Mouse (Mus musculus) embryonic stem cell, embryonic (primary cell): ENCODE data around the gene Tmf1.

Experiments
- CTCF ChIA-PET, 4 experiments: fragments of 300-600 bp in 2 of 4; fragments of 350-600 bp in 2 of 4; sonication (Branson Sonifier 250); formaldehyde crosslinking; loops; one replicate each; lab custom pipeline; 2022; ENCODE audit warnings: inconsistent platforms in 2 of 4; lab: Charles Lee
- POLR2A ChIA-PET, 4 experiments: fragments of 300-600 bp in 2 of 4; fragments of 350-600 bp in 2 of 4; sonication (Branson Sonifier 250); formaldehyde crosslinking; loops; one replicate each; lab custom pipeline; 2022; ENCODE audit warnings: antibody characterized with exemption in 4 of 4, inconsistent platforms in 1 of 4; lab: Charles Lee

Gene Tmf1

DNA sequence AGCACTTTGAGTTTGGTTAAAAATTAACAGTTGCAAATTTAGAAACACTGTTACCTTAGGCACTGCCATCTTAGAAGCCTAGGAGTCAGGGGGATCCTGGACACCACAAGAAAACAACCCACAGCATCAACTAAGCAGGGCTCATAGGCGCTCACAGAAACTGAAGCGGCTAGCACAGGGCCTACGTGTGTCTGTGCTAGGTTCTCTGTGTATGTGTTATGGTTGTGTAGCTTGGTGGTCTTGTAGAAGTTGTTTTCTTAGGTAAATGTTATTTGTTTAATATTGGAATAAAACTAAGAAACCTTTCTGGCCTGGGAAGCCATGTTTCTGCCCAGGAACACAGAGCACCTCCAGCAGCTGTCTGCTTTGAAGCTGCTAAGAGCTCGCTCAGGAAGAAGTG, 30.8 kb upstream of the Tmf1 start:
- CTCF ChIA-PET: interaction anchor here in 3 of 4 experiments (0.7 to 1.9 kb wide), 3 partner anchors 61 to 1274 kb away, joined by 3 to 6 read pairs (median 3); partner anchors contain the start of gene Eogt (in 1 of the 3)

DNA sequence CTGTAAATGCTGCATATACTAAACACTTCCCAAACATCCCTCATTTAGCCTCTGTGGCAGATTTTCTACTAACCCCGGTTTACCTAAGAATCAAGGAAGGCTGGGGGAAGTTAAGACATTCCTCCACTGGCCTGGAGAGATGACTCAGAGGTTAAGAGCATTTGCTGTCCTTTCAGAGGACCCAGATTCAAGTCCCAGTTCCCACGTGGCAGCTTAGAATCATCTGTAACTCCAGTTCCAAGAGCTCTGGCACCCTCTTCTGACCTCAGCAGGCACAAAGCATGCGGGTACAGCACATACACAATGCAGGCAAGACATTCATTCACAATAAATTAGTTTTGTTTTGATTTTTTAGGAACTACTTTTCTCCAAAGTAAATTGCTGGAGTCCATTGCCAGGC, 30.3 kb upstream of the Tmf1 start:
- CTCF ChIA-PET: interaction anchor here in 1 of 4 experiments (1.9 kb wide), 1 partner anchor 208 kb away, joined by 6 read pairs; no protein-coding TSS in a partner anchor
- POLR2A ChIA-PET: interaction anchor here in 1 of 4 experiments (0.6 to 4.2 kb wide), 4 partner anchors 30 to 70 kb away, joined by 3 to 13 read pairs (median 4); partner anchors contain the start of gene Eogt

More for the DNA sequence above, 30.8 kb upstream of the Tmf1 start:
- POLR2A ChIA-PET: interaction anchor here in 2 of 4 experiments (0.6 to 4.2 kb wide), 16 partner anchors 12 to 746 kb away, joined by 3 to 13 read pairs (median 4); partner anchors contain the start of genes Eogt (in 1 of the 2) and Tmf1 (in 1 of the 2)

DNA sequence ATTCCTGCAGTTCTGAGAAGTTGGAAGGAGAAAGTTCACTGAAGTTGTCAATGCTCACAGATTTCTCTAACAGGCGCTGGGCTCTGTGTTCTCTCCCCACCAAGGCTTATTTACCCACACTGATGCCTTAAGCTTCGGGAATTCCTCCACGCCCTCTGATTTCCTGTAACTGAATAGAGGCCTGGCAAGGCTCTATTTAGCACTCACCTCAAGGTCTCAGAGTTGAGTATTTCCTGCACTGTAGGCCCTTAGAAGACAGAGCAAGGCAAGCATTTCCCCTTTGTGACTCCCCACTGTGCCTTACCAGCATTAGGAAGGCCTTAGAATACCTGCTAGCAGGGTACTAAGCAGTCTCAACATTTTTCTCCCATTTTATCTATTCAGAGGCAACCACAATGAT, 29.5 kb upstream of the Tmf1 start:
- POLR2A ChIA-PET: interaction anchor here in 2 of 4 experiments (0.6 to 1.6 kb wide), 9 partner anchors 15 to 528 kb away, joined by 3 to 9 read pairs (median 4); partner anchors contain the start of gene Tmf1 (in 1 of the 2)
- CTCF ChIA-PET: no interaction called here

GRCm38 (mm10) chr6:97207085-97207484, 28.2 kb upstream of the Tmf1 start:
- CTCF ChIA-PET: interaction anchor here in 2 of 4 experiments (0.6 to 0.7 kb wide), 3 partner anchors 9 to 585 kb away, joined by 4 to 18 read pairs (median 5); no protein-coding TSS in a partner anchor
- POLR2A ChIA-PET: interaction anchor here in 3 of 4 experiments (0.6 to 2.1 kb wide), 15 partner anchors 10 to 1648 kb away, joined by 3 to 12 read pairs (median 4); partner anchors contain the start of gene Tmf1 (in 1 of the 3)

GRCm38 (mm10) chr6:97205439-97205885, 26.5 kb upstream of the Tmf1 start, which contains the start of gene Uba3:
Uba3 (minus strand) TSS chr6:97205647.
- ChIA-PET POLR2A (interaction anchor here (0.5 to 6.2 kb wide), 88 partner anchors 9 to 1548 kb away, joined by 3 to 76 read pairs (median 4); partner anchors contain the start of genes Tmf1 (in 3 of the 4), Lmod3 (in 2 of the 4), Mitf (in 2 of the 4) and Eogt (in 1 of the 4)), CTCF (interaction anchor here in 3 of 4 experiments (0.6 to 1.4 kb wide), 10 partner anchors 21 to 751 kb away, joined by 3 to 5 read pairs (median 3); no protein-coding TSS in a partner anchor)

DNA sequence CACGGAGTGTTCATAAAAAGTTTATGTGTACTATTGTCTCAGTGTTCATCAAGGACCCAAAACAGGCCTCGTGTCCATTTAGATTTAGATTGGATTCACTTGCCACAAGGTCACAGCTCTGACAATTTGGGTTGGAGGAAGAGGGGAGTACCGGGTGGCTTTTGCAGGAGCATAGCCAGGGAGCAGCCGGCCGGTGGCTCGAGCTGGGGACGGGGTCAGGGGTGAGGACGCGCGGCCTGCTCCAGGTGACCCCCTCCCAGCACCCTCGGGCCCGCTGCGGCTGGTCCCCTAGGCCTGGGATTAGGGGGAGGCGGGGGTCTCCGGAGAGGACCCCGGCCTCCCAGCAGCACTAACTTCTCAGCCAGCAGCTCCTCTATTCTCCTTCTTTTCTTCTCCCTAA, 26.0 kb upstream of the Tmf1 start:
- ChIA-PET CTCF (interaction anchor here in 3 of 4 experiments (0.6 to 1.4 kb wide), 8 partner anchors 21 to 215 kb away, joined by 3 to 5 read pairs (median 3); no protein-coding TSS in a partner anchor), POLR2A (interaction anchor here (0.6 to 6.2 kb wide), 60 partner anchors 9 to 1547 kb away, joined by 3 to 76 read pairs (median 5); partner anchors contain the start of genes Tmf1 (in 3 of the 4), Eogt (in 1 of the 4) and Mitf (in 1 of the 4))

DNA sequence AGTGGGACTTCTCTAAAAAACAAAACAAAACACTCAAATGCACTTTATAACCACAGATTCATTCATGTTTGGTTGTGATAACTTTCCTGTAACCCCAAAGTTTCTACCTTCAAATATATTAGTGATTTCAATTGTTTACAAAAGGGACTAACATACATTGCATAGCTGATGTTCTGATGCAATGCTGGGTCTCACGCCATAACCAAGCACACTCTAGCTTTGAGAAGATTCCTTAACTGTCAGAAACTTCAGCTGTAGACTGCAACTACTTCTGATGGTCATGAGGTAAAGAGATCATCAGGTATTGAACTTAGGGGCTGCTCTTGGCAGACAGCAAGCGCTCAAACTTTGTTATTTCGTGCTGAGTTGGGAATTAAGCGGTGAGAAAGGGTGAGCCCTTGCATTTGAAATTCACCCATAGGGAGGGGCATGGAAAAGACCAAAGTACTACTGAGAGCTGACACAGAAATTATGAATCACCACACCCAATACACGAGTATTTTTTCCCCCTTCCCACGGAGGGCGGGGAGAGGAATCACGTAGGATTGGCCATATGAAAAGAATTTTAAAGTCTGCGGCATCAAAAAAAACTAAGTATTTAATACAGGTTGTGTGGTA, 25.4 kb upstream of the Tmf1 start:
- ChIA-PET CTCF (no interaction called here), POLR2A (interaction anchor here (0.6 to 6.2 kb wide), 26 partner anchors 11 to 1547 kb away, joined by 3 to 76 read pairs (median 5); partner anchors contain the start of genes Tmf1 (in 2 of the 4) and Eogt (in 1 of the 4))

DNA sequence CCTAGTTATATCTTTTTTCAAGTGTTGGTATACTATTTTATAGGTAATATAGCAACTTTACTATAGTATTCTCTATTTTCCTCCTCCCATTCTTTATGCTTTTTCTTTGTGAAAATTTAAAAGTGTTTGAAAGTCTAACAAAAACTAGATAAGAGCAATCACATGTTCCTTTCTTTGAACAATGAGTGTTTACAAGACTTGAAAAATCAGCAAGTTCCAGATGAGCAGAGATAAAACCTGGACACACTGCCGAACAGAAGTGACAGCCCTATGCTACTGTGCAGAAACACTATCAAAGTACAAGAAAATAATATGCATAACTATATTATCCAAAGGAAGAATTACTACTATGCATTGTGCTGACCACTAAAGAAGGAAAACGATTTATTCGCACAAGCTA, 23.6 kb upstream of the Tmf1 start:
- POLR2A ChIA-PET: interaction anchor here in 1 of 4 experiments (6.2 kb wide), 1 partner anchor 22 kb away, joined by 76 read pairs; the partner anchor contains the start of gene Tmf1
- CTCF ChIA-PET: no interaction called here

GRCm38 (mm10) chr6:97200437-97200836, 21.5 kb upstream of the Tmf1 start:
- ChIA-PET CTCF (interaction anchor here in 1 of 4 experiments (0.7 kb wide), 1 partner anchor 28 kb away, joined by 3 read pairs; no protein-coding TSS in a partner anchor), POLR2A (interaction anchor here in 2 of 4 experiments (0.9 to 6.2 kb wide), 8 partner anchors 10 to 52 kb away, joined by 3 to 76 read pairs (median 6); partner anchors contain the start of genes Tmf1 (in 2 of the 2), Arl6ip5 (in 1 of the 2) and Eogt (in 1 of the 2))

DNA sequence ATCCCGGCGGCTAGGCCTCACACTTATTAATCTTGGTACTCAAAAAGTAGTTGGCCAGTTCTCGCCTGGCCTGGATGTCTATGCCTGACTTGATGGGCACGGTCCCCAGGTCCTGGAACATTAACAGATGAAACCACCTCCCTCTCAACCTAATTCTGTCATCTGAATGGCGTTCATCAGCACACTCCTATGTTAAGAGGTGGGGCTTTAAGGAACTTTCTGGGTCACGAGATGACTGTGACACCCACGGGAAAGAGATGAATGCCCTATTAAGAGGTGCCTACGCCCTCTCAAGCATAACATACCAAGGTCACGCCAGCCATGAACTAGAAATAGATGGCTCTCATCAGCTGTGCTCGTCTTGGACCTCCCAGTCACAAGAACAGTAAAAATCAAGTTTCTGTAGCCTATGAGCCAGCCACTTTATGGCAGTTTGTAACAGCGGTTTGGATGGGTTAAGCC, 476 bp upstream of the Tmf1 start:
- POLR2A ChIA-PET: interaction anchor here in 3 of 4 experiments (0.9 to 7.7 kb wide), 27 partner anchors 9 to 217 kb away, joined by 3 to 76 read pairs (median 6); partner anchors contain the start of genes Uba3 (in 3 of the 3), Arl6ip5 (in 2 of the 3) and Eogt (in 2 of the 3)

GRCm38 (mm10) chr6:97175716-97176115, 3.2 kb downstream of the Tmf1 start:
- POLR2A ChIA-PET: interaction anchor here in 2 of 4 experiments (0.8 to 1.3 kb wide), 4 partner anchors 12 to 36 kb away, joined by 3 read pairs; no protein-coding TSS in a partner anchor
- CTCF ChIA-PET: no interaction called here

More for the DNA sequence above, 476 bp upstream of the Tmf1 start:
- CTCF ChIA-PET: no interaction called here

DNA sequence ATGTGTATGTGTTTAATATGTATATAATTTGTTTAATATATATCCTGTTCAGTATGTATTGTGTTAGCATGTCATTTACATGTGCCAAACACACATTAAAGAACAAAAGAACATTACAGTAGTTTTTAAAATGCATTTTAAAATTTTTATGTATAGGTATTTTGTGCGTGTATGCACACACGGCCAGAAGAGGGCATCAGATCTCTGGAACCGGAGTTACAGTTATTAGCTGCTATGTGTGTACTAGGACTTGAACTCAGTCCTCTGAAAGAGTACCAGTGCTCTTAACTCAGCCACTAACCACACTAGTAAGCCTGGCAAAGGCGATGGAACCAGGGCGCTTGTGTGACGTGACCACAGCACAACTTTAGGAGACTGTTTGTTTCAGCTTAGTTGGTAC, 28.8 kb downstream of the Tmf1 start:
- ChIA-PET POLR2A (interaction anchor here in 2 of 4 experiments (0.9 to 3.3 kb wide), 9 partner anchors 9 to 58 kb away, joined by 3 to 22 read pairs (median 4); partner anchors contain the start of genes Tmf1 (in 1 of the 2) and Uba3 (in 1 of the 2)), CTCF (interaction anchor here in 3 of 4 experiments (0.7 to 1.6 kb wide), 8 partner anchors 11 to 373 kb away, joined by 3 to 5 read pairs (median 3); partner anchors contain the start of genes Fam19a4 (in 1 of the 3) and Uba3 (in 1 of the 3))

DNA sequence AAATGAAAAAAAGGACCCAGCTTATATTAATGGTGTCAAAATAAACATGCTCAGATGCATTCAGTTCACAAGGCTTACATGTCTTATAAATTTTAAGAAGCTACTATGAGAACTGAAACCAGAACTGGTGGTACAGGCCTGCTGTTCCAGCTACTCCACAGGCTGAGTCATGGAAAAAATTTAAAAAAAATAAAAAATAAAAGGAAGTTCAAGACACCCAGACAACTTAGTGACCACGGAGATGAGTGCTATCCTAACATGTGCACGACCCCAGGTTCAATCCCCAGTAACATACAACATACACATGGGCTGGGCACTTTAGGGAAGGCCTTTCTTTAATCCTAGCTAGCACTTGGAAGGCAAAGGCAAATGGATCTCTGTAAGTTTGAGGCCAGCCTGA, 29.2 kb downstream of the Tmf1 start:
- ChIA-PET POLR2A (interaction anchor here in 1 of 4 experiments (0.9 to 3.3 kb wide), 8 partner anchors 9 to 58 kb away, joined by 3 to 22 read pairs (median 4); partner anchors contain the start of genes Tmf1 and Uba3), CTCF (interaction anchor here in 3 of 4 experiments (0.6 to 1.6 kb wide), 7 partner anchors 11 to 373 kb away, joined by 3 to 5 read pairs (median 3); partner anchors contain the start of gene Uba3 (in 1 of the 3))

GRCm38 (mm10) chr6:97148383-97149251, 30.3 kb downstream of the Tmf1 start, which contains the start of gene Eogt:
Eogt (minus strand) TSS chr6:97149182.
- POLR2A ChIA-PET: interaction anchor here (0.7 to 3.3 kb wide), 35 partner anchors 9 to 372 kb away, joined by 3 to 30 read pairs (median 4); partner anchors contain the start of genes Tmf1 (in 3 of the 4), Uba3 (in 2 of the 4) and Arl6ip5 (in 1 of the 4)
- CTCF ChIA-PET: interaction anchor here (0.5 to 1.6 kb wide), 16 partner anchors 9 to 1297 kb away, joined by 3 to 7 read pairs (median 3); partner anchors contain the start of genes Uba3 (in 2 of the 4), Mitf (in 1 of the 4) and Tmf1 (in 1 of the 4)

GRCm38 (mm10) chr6:97147755-97148382, 31.1 kb downstream of the Tmf1 start:
- ChIA-PET POLR2A (interaction anchor here (0.8 to 3.3 kb wide), 32 partner anchors 8 to 373 kb away, joined by 3 to 30 read pairs (median 5); partner anchors contain the start of genes Tmf1 (in 3 of the 4), Uba3 (in 2 of the 4) and Arl6ip5 (in 1 of the 4)), CTCF (interaction anchor here in 3 of 4 experiments (0.5 to 1.4 kb wide), 12 partner anchors 8 to 659 kb away, joined by 3 to 7 read pairs (median 4); partner anchors contain the start of genes Mitf (in 1 of the 3), Tmf1 (in 1 of the 3) and Uba3 (in 1 of the 3))
